Mouse (Mus musculus) lung, postnatal 0 days (tissue): ENCODE results near the gene Acer3. TPM values are rescaled to one million over a fixed set of nuclear protein-coding genes. Genes with fewer than 3 reads are reported as not detected.
A peak's percentile ranks its signal among the peaks of the same experiment; 100 is the strongest.

Experiments used
- ATAC-seq: fragments of 200-750 bp; cut with Nextera tagmentation; 2 replicates; pipeline ENCODE4 v1.8.0; 2017; ENCODE audit warnings: moderate library complexity
- DNase-seq: peaks from one replicate; pipeline ENCODE4 v3.0.0-alpha.2; 2016; ENCODE audit warnings: low spot score
- H3K27ac ChIP-seq: fragments of 300-500 bp; sonication (generic); 2 replicates; pipeline ENCODE4 v1.5.1; 2014; ENCODE audit warnings: antibody characterized with exemption, mild to moderate bottlenecking, low read length, mixed read lengths
- H3K27me3 ChIP-seq: fragments of 300-500 bp; sonication (generic); replicated peaks from 2 replicates; pipeline ENCODE4 v1.6.1; 2014; ENCODE audit warnings: low read length, mixed read lengths; ENCODE audit not compliant: insufficient read depth
- H3K36me3 ChIP-seq: fragments of 300-500 bp; sonication (generic); 2 replicates; pipeline ENCODE4 v1.6.1; 2014; ENCODE audit warnings: low read length, mixed read lengths; ENCODE audit not compliant: insufficient read depth
- H3K4me1 ChIP-seq: fragments of 300-500 bp; sonication (generic); 2 replicates; pipeline ENCODE4 v1.6.1; 2014; ENCODE audit warnings: antibody characterized with exemption, low read depth, low read length, mixed read lengths; ENCODE audit not compliant: insufficient read depth
- H3K4me2 ChIP-seq: fragments of 300-500 bp; sonication (generic); replicated peaks from 2 replicates; pipeline ENCODE4 v1.6.1; 2014; ENCODE audit warnings: low read depth, mild to moderate bottlenecking, low read length, moderate library complexity, mixed read lengths
- H3K4me3 ChIP-seq: fragments of 300-500 bp; sonication (generic); 2 replicates; pipeline ENCODE4 v1.5.1; 2014; ENCODE audit warnings: low read depth, low read length
- H3K9ac ChIP-seq: fragments of 300-500 bp; sonication (generic); replicated peaks from 2 replicates; pipeline ENCODE4 v1.6.1; 2014; ENCODE audit warnings: low read depth, mild to moderate bottlenecking
- H3K9me3 ChIP-seq: fragments of 300-500 bp; sonication (generic); 2 replicates; pipeline ENCODE4 v1.6.1; 2016; ENCODE audit warnings: low read length, mixed read lengths
- CTCF ChIP-seq: IDR thresholded peaks from 2 replicates; pipeline ENCODE4 v1.5.1; 2016; ENCODE audit warnings: antibody characterized with exemption, mild to moderate bottlenecking
- EP300 ChIP-seq: IDR thresholded peaks from 2 replicates; pipeline ENCODE4 v1.6.1; 2016; ENCODE audit warnings: antibody characterized with exemption, mild to moderate bottlenecking, control low read depth
- WGBS: fragments of 180-500 bp; shearing (Covaris S2); extraction: QIAGEN DNeasy Blood & Tissue Kit; methylation state at CpG from one replicate; pipeline ENCODE4 v1.1.7; 2014; 5-methylcytosine and 5-hydroxymethylcytosine counted together
- polyA plus RNA-seq: library from polyadenylated mRNA; unstranded; fragments of >200 nt; fragmentation: Nextera tagmentation; extraction: Ambion mirVana; gene quantifications from 2 replicates; pipeline ENCODE4 v1.2.1, GENCODE M21; 2015

Gene Acer3
- polyA plus RNA-seq, 1 experiment from 2014 or later, result 43.4 TPM

GRCm38 (mm10) chr7:98349096-98349495, 28.1 kb upstream of the Acer3 start:
- no peaks in the 10 kb centered on the region for H3K9me3 ChIP-seq
- H3K4me2 ChIP-seq, result no peak overlapping the region
- WGBS, result 19% methylated on average over 5 of the region's 5 CpGs
- no peak overlapping the region for H3K27ac ChIP-seq
- peak; percentile 98 for TF ChIP-seq CTCF
- TF ChIP-seq EP300, result no peak
- H3K4me1 ChIP-seq, result no peaks in the 10 kb centered on the region
- no peak overlapping the region for H3K4me3 ChIP-seq
- ATAC-seq (peak; percentile 58), DNase-seq (peak; percentile 84)
- no peaks in the 10 kb centered on the region for H3K36me3 ChIP-seq
- H3K9ac ChIP-seq, result no peak overlapping the region
- no peaks in the 10 kb centered on the region for H3K27me3 ChIP-seq

DNA sequence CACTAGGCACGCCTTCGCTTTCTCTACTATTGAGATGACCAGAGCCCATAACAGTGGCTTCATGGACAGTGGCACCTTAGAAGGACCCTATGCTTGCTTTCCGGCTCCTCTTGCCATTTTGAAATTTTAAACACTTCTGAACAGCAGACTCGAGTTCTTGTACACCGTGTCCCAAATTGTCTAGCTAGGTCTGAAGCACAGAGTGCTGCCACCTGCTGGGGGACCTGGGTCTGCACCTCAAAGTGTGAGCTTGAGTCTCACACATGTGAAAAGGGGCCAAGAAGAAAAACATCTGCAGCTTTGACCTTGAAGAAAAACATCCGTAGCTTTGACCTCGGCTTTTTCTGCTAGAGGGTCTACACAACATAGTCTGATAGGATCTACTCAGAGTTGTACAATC, 27.0 kb upstream of the Acer3 start:
- peak; percentile 70 for DNase-seq
- Histone ChIP-seq H3K4me1 (no peaks in the 10 kb centered on the region), H3K36me3 (no peaks in the 10 kb centered on the region), H3K4me2 (no peak overlapping the region), H3K27me3 (no peaks in the 10 kb centered on the region), H3K9me3 (no peaks in the 10 kb centered on the region), H3K27ac (no peak overlapping the region), H3K4me3 (no peak overlapping the region), H3K9ac (no peak overlapping the region)
- no peak for TF ChIP-seq EP300
- TF ChIP-seq CTCF, result peak; percentile 86
- WGBS, result 40% methylated on average over 7 of the region's 7 CpGs
- ATAC-seq, result peak; percentile 57

DNA sequence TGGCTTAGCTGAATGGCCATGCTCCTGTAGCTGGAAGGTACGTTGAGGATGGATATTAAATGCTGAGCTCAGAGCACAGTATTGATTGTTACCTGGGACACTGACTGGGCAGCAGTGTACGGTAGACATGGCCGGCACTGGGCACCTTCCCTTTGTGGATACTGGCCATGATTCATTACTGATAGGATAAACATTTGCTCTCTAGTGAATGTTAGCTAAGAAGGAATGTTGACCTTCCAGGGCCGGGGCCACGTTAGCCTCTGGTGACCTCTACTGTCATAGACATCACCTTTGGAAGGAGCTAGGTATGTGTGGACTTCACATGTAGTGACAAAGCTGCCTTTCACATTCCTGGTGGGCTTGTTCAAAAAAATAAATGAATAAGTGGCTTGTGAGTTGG, 26.5 kb upstream of the Acer3 start:
- ATAC-seq (no peak; the same call in 1 of the 2 replicates), DNase-seq (no peak)
- no peaks in the 10 kb centered on the region for H3K9me3 ChIP-seq
- no peaks in the 10 kb centered on the region for H3K36me3 ChIP-seq
- no peak overlapping the region for H3K4me2 ChIP-seq
- H3K27ac ChIP-seq, result no peak overlapping the region
- TF ChIP-seq CTCF, result no peak
- no peak for TF ChIP-seq EP300
- H3K9ac ChIP-seq, result no peak overlapping the region
- H3K4me3 ChIP-seq, result no peak overlapping the region
- 20% methylated on average over 5 of the region's 5 CpGs for WGBS
- no peaks in the 10 kb centered on the region for H3K27me3 ChIP-seq
- no peaks in the 10 kb centered on the region for H3K4me1 ChIP-seq

- H3K4me1 ChIP-seq, result 0 out of 2 replicates have a peak, but pooled peaks cover 3% of the 10 kb centered on the region
- H3K27ac ChIP-seq, result no peak overlapping the region
- H3K9ac ChIP-seq, result no peak overlapping the region
- DNase-seq (no peak), ATAC-seq (no peak)
- no peaks in the 10 kb centered on the region for H3K27me3 ChIP-seq
- no peak for TF ChIP-seq CTCF
- no peak for TF ChIP-seq EP300
- no peak overlapping the region for H3K4me2 ChIP-seq
- H3K4me3 ChIP-seq, result no peak overlapping the region
- H3K9me3 ChIP-seq, result no peaks in the 10 kb centered on the region
- H3K36me3 ChIP-seq, result no peaks in the 10 kb centered on the region
- WGBS, result 47% methylated on average over 6 of the region's 6 CpGs
Measured at GRCm38 (mm10) chr7:98345036-98345435, 24.0 kb upstream of the Acer3 start.

- Histone ChIP-seq H3K36me3 (no peaks in the 10 kb centered on the region), H3K9ac (no peak overlapping the region), H3K9me3 (no peaks in the 10 kb centered on the region), H3K4me2 (no peak overlapping the region), H3K4me3 (no peak overlapping the region), H3K27ac (no peak overlapping the region), H3K4me1 (0 out of 2 replicates have a peak, but pooled peaks cover 3% of the 10 kb centered on the region), H3K27me3 (no peaks in the 10 kb centered on the region)
- TF ChIP-seq EP300 (no peak), CTCF (peak; percentile 77)
- DNase-seq, result peak; percentile 44
- ATAC-seq, result peak; percentile 38; the same call in 1 of the 2 replicates
- WGBS, result 16% methylated on average over 3 of the region's 3 CpGs
Measured at GRCm38 (mm10) chr7:98344361-98344760, 23.4 kb upstream of the Acer3 start.

GRCm38 (mm10) chr7:98342249-98342648, 21.2 kb upstream of the Acer3 start:
- Histone ChIP-seq H3K9ac (no peak overlapping the region), H3K9me3 (no peaks in the 10 kb centered on the region), H3K4me1 (0 out of 2 replicates have a peak, but pooled peaks cover 3% of the 10 kb centered on the region), H3K36me3 (no peaks in the 10 kb centered on the region), H3K27ac (no peak overlapping the region), H3K4me2 (no peak overlapping the region), H3K27me3 (no peaks in the 10 kb centered on the region), H3K4me3 (no peak overlapping the region)
- DNase-seq (no peak), ATAC-seq (no peak)
- 56% methylated on average over 3 of the region's 3 CpGs for WGBS
- TF ChIP-seq CTCF (no peak), EP300 (no peak)

DNA sequence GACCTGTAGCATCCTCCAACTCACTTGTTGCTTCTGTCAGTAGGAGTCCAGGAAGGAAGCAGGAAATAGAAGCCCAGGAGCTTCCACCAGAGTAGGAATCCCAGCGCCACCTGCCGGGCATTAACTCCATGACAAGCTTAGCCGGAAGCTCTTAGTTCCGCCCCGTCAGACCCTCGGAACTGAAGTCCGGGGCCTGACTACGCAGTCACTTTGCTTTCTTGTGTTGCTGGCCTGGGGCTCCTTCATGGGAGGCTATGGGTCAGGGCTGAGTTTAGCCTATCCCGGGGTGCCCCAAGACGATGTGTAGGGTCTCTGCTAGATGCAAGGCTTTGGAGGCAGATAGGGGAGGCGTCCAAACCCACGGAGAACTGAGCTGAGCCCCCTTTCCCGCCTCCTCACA, 20.5 kb upstream of the Acer3 start:
- H3K9me3 ChIP-seq, result no peaks in the 10 kb centered on the region
- TF ChIP-seq EP300, result peak; percentile 73
- TF ChIP-seq CTCF, result peak; percentile 94
- peak overlapping the region; percentile 28; the same call in 1 of the 2 replicates for H3K4me3 ChIP-seq
- H3K4me1 ChIP-seq, result 0 out of 2 replicates have a peak, but pooled peaks cover 3% of the 10 kb centered on the region
- H3K9ac ChIP-seq, result 0 out of 2 replicates have a peak overlapping the region, but pooled peaks have one; percentile 34
- no peaks in the 10 kb centered on the region for H3K27me3 ChIP-seq
- peak overlapping the region; percentile 76 for H3K4me2 ChIP-seq
- H3K27ac ChIP-seq, result no peak overlapping the region
- no peaks in the 10 kb centered on the region for H3K36me3 ChIP-seq
- DNase-seq (peak; percentile 93), ATAC-seq (peak; percentile 80)
- WGBS, result 3% methylated on average over 13 of the region's 13 CpGs
